Mouse (Mus musculus): ENCODE results near the gene Capn12. TPM values are rescaled to one million over a fixed set of nuclear protein-coding genes. Genes with fewer than 3 reads are reported as not detected.

The Capn12 gene
- polyA plus RNA-seq, 1 experiment from 2014 or later = 0.42 TPM

DNA sequence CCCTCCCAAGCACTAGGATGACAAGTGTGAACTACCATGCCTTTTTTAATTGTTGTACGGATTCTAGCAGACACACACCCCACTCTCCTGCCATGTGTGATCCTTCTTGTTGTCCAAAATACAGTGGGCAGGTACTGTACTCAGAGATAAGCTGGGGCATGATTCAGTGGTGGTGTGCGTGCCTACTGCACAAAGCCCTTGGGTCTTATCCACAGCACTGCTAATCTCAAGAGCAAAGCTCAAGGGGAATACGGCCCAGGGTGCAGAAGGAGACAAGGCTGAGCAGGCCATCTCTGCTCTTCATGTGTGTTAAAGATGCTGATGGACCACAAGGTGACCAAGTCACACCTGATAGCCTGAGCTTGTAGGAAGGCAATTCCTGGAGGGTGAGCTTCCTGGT lies 40.0 kb downstream of the Capn12 start:
- H3K27me3 ChIP-seq (ENCODE audit: control insufficient read depth, insufficient read depth, low read length) = no peaks in the 10 kb centered on the region
- no peak for DNase-seq (ENCODE audit: low spot score, missing footprints)
- no peak for ATAC-seq (ENCODE audit: low FRiP score)
- no peak overlapping the region for H3K4me3 ChIP-seq (ENCODE audit: low read depth, low read length)
- H3K9me3 ChIP-seq (ENCODE audit: control insufficient read depth, low read length) = no peaks in the 10 kb centered on the region
- 88% methylated on average over 3 of the region's 3 CpGs for WGBS
- peaks cover 18% of the 10 kb centered on the region for H3K4me1 ChIP-seq (ENCODE audit: control insufficient read depth, insufficient read depth, low read length)
- peaks cover 9% of the 10 kb centered on the region for H3K36me3 ChIP-seq (ENCODE audit: control insufficient read depth, insufficient read depth, low read length)
- H3K9ac ChIP-seq (ENCODE audit: low read length) = no peak overlapping the region
- H3K4me2 ChIP-seq = no peak overlapping the region
- no peak overlapping the region for H3K27ac ChIP-seq (ENCODE audit: low read depth, low read length)

DNA sequence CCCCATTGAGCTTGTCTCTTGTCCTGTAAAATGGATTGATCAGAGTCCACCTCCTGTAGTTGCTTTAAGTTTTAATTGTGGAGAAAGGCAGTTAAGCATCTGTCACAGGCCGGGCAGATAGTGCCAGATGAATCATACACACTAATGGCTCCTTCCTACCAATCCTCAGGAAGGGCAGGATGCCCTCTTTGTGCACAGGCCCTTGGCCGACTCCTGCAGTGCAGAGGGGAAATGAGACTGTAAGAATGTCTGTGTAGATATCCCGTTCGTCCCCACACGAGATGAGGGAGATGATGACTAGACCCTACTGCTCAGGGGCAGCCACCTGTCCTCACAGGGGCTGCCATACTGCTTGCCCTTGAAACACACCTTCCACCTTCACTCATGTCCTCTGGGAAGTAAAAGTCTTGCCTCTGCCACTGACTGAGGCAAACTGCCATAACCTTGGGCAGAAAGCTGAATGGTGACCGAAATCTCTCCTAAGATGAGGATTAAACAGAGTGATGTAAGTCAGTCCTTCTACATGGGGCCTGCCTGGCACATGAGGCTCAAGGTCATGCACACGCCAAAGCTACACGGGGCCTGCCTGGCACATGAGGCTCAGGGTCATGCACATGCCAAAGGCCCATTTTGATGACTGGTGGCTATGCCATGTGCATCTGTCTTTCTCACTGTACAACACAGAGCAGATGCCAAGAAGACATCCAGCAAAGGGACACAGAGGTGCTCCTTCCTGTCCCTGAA lies 40.7 kb downstream of the Capn12 start:
- no peak for DNase-seq (ENCODE audit: low spot score, missing footprints)
- 92% methylated on average over 8 of the region's 8 CpGs for WGBS
- no peak overlapping the region for H3K9ac ChIP-seq (ENCODE audit: low read length)
- H3K27ac ChIP-seq (ENCODE audit: low read depth, low read length) = no peak overlapping the region
- H3K4me3 ChIP-seq (ENCODE audit: low read depth, low read length) = no peak overlapping the region
- ATAC-seq (ENCODE audit: low FRiP score) = no peak
- no peak overlapping the region for H3K4me2 ChIP-seq
- H3K36me3 ChIP-seq (ENCODE audit: control insufficient read depth, insufficient read depth, low read length) = peaks cover 9% of the 10 kb centered on the region
- no peaks in the 10 kb centered on the region for H3K9me3 ChIP-seq (ENCODE audit: control insufficient read depth, low read length)
- no peaks in the 10 kb centered on the region for H3K27me3 ChIP-seq (ENCODE audit: control insufficient read depth, insufficient read depth, low read length)
- H3K4me1 ChIP-seq (ENCODE audit: control insufficient read depth, insufficient read depth, low read length) = peaks cover 18% of the 10 kb centered on the region

DNA sequence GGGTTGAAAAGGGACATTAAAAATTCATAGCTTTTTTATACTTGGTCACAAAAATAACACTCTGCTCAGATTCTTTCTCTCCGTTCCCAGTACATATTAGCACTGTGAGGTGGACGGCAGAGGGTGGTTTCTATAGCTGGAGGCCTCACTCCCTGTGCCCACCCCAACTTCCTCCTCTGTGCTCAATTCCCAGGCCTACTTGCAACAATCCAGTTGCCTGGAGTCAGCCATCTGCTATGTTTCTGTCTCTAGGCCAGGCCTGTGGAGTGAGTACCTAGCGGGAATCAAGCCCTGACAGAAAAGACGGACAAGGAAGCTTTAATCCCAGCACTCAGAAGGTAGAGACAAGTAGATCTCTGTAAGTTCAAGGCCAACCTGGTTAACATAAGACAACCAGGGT lies 41.4 kb downstream of the Capn12 start:
- WGBS = 85% methylated on average over 4 of the region's 4 CpGs
- DNase-seq (ENCODE audit: low spot score, missing footprints) (no peak), ATAC-seq (ENCODE audit: low FRiP score) (no peak)
- H3K36me3 ChIP-seq (ENCODE audit: control insufficient read depth, insufficient read depth, low read length) = peaks cover 6% of the 10 kb centered on the region
- no peak overlapping the region for H3K4me3 ChIP-seq (ENCODE audit: low read depth, low read length)
- H3K27me3 ChIP-seq (ENCODE audit: control insufficient read depth, insufficient read depth, low read length) = no peaks in the 10 kb centered on the region
- H3K4me2 ChIP-seq = no peak overlapping the region
- no peaks in the 10 kb centered on the region for H3K9me3 ChIP-seq (ENCODE audit: control insufficient read depth, low read length)
- H3K4me1 ChIP-seq (ENCODE audit: control insufficient read depth, insufficient read depth, low read length) = peaks cover 18% of the 10 kb centered on the region
- no peak overlapping the region for H3K9ac ChIP-seq (ENCODE audit: low read length)
- H3K27ac ChIP-seq (ENCODE audit: low read depth, low read length) = no peak overlapping the region

DNA sequence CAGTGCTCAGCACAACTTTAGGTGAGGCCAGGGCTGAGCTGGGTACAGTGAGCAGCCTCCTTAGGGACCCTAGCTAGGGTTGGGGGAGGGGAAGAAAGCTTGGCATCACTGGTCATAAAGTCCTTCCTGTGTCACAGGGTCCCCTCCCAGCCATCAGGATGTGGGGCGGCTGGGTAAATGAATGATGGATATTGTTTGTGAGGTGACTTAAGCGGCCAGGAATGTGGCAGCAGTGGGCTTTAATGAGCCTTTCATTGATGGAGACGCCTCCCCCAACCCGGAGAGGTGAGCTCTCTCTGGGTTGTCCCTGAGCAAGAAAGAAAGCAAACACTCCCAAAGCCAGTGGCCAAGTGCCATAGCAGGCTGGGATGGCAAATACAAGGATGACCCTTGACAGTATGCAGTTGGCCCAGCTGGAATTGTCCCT lies 42.7 kb downstream of the Capn12 start:
- Histone ChIP-seq H3K9ac (ENCODE audit: low read length) (no peak overlapping the region), H3K36me3 (ENCODE audit: control insufficient read depth, insufficient read depth, low read length) (no peaks in the 10 kb centered on the region; the same call in 1 of the 2 replicates), H3K4me1 (ENCODE audit: control insufficient read depth, insufficient read depth, low read length) (peaks cover 18% of the 10 kb centered on the region), H3K4me3 (ENCODE audit: low read depth, low read length) (no peak overlapping the region), H3K4me2 (no peak overlapping the region), H3K9me3 (ENCODE audit: control insufficient read depth, low read length) (no peaks in the 10 kb centered on the region), H3K27ac (ENCODE audit: low read depth, low read length) (peak overlapping the region; percentile 45; the same call in 1 of the 2 replicates), H3K27me3 (ENCODE audit: control insufficient read depth, insufficient read depth, low read length) (no peaks in the 10 kb centered on the region)
- 40% methylated on average over 4 of the region's 4 CpGs for WGBS
- 0 out of 2 replicates have a peak, but pooled peaks have one; percentile 58 for ATAC-seq (ENCODE audit: low FRiP score)
- DNase-seq (ENCODE audit: low spot score, missing footprints) = no peak

DNA sequence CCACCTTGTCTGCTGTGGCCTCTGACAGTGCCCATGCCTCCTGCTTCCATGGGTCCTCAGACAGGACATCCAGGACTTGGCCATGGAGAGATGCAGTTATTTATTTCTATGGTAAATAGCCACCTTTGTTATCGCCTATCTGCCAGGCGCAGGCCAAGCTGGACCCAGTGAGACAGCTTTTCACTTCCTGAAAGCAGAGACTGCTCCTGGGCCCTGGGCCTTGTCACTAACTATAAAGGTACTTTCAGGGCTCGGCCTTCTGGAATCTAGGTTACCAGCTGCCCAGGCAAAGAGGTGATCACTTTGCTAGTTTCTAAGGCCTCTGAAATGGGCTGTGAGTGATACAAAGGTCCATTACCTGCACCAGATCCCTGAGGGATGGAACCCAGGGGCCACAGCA lies 43.6 kb downstream of the Capn12 start:
- no peak for ATAC-seq (ENCODE audit: low FRiP score)
- no peak overlapping the region for H3K27ac ChIP-seq (ENCODE audit: low read depth, low read length)
- H3K9me3 ChIP-seq (ENCODE audit: control insufficient read depth, low read length) = no peaks in the 10 kb centered on the region
- peaks cover 16% of the 10 kb centered on the region for H3K4me1 ChIP-seq (ENCODE audit: control insufficient read depth, insufficient read depth, low read length)
- H3K36me3 ChIP-seq (ENCODE audit: control insufficient read depth, insufficient read depth, low read length) = no peaks in the 10 kb centered on the region
- no peaks in the 10 kb centered on the region for H3K27me3 ChIP-seq (ENCODE audit: control insufficient read depth, insufficient read depth, low read length)
- no peak overlapping the region for H3K4me3 ChIP-seq (ENCODE audit: low read depth, low read length)
- DNase-seq (ENCODE audit: low spot score, missing footprints) = no peak
- WGBS = 92% methylated on average over 3 of the region's 3 CpGs
- H3K4me2 ChIP-seq = no peak overlapping the region
- H3K9ac ChIP-seq (ENCODE audit: low read length) = no peak overlapping the region

DNA sequence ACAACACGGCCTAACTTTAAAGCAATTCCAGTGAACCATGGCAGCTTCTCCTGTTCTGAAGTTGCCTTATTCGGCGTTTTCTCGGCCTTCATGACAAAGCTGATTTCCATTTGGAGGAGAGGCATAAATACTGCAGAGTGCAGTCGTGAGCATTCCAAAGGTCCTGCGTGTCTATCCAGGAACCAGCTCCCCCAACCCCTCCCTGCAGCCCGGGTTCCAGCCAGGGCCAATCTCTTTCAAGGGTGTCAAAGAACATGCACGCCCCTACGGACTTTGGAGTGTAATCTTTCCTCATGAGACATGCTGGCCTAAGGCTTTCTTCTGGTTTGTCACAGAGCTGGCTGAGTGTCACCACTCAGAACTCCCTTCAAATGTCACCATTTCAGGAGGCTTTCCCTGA lies 44.1 kb downstream of the Capn12 start:
- H3K4me1 ChIP-seq (ENCODE audit: control insufficient read depth, insufficient read depth, low read length) = peaks cover 16% of the 10 kb centered on the region
- H3K4me2 ChIP-seq = no peak overlapping the region
- no peaks in the 10 kb centered on the region for H3K27me3 ChIP-seq (ENCODE audit: control insufficient read depth, insufficient read depth, low read length)
- no peak for DNase-seq (ENCODE audit: low spot score, missing footprints)
- WGBS = 73% methylated on average over 9 of the region's 9 CpGs
- no peaks in the 10 kb centered on the region for H3K9me3 ChIP-seq (ENCODE audit: control insufficient read depth, low read length)
- no peak for ATAC-seq (ENCODE audit: low FRiP score)
- no peaks in the 10 kb centered on the region for H3K36me3 ChIP-seq (ENCODE audit: control insufficient read depth, insufficient read depth, low read length)
- H3K4me3 ChIP-seq (ENCODE audit: low read depth, low read length) = no peak overlapping the region
- H3K27ac ChIP-seq (ENCODE audit: low read depth, low read length) = no peak overlapping the region
- H3K9ac ChIP-seq (ENCODE audit: low read length) = no peak overlapping the region

DNA sequence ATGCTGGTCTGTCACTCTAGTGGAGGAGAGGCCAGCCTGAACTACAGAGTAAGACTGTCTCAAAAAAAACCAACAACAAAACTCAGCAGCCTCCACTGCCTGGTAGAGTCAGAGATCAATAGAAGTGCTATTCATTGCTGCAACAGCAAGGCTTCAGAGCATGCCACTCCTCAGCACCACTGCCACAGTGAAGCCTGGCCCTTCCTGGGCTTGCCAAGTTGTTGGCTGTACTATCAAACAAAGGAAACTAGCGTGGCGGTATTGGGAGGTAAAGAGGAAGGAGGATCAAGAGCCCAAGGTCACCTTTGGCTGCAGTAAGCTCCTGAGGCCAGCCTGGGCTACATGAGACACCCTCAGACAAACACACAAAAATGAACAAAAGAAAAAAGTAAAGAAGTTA lies 45.0 kb downstream of the Capn12 start:
- DNase-seq (ENCODE audit: low spot score, missing footprints) (no peak), ATAC-seq (ENCODE audit: low FRiP score) (no peak)
- Histone ChIP-seq H3K27ac (ENCODE audit: low read depth, low read length) (no peak overlapping the region), H3K4me2 (no peak overlapping the region), H3K4me1 (ENCODE audit: control insufficient read depth, insufficient read depth, low read length) (peaks cover 16% of the 10 kb centered on the region), H3K9ac (ENCODE audit: low read length) (no peak overlapping the region), H3K36me3 (ENCODE audit: control insufficient read depth, insufficient read depth, low read length) (no peaks in the 10 kb centered on the region), H3K27me3 (ENCODE audit: control insufficient read depth, insufficient read depth, low read length) (no peaks in the 10 kb centered on the region), H3K4me3 (ENCODE audit: low read depth, low read length) (no peak overlapping the region), H3K9me3 (ENCODE audit: control insufficient read depth, low read length) (no peaks in the 10 kb centered on the region)
- WGBS = 71% methylated on average over 2 of the region's 2 CpGs

DNA sequence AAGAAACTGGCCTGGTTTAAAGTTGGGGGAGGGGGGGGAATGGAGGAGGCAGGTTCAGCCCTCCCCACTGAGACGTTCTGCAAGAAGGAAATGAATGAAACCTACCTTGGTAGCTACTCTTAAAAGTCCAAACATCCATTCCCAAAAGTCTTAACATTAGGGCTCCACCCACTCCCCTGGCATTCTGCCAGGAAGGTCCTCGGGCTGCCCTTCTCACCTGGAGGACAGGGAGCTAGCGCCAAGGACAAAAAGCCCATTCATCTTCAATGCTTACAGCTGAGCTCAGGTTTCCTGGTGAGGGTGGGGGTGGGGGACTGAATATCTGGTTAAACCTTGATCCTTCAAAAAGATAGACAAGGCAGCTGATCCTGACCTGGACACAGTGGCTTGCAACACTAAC lies 48.2 kb downstream of the Capn12 start:
- DNase-seq (ENCODE audit: low spot score, missing footprints) = no peak
- H3K36me3 ChIP-seq (ENCODE audit: control insufficient read depth, insufficient read depth, low read length) = no peaks in the 10 kb centered on the region
- no peak overlapping the region for H3K4me2 ChIP-seq
- H3K27me3 ChIP-seq (ENCODE audit: control insufficient read depth, insufficient read depth, low read length) = no peaks in the 10 kb centered on the region
- peaks cover 5% of the 10 kb centered on the region for H3K4me1 ChIP-seq (ENCODE audit: control insufficient read depth, insufficient read depth, low read length)
- H3K27ac ChIP-seq (ENCODE audit: low read depth, low read length) = no peak overlapping the region
- no peak overlapping the region for H3K9ac ChIP-seq (ENCODE audit: low read length)
- 72% methylated on average over 3 of the region's 3 CpGs for WGBS
- ATAC-seq (ENCODE audit: low FRiP score) = no peak
- no peaks in the 10 kb centered on the region for H3K9me3 ChIP-seq (ENCODE audit: control insufficient read depth, low read length)
- H3K4me3 ChIP-seq (ENCODE audit: low read depth, low read length) = no peak overlapping the region

DNA sequence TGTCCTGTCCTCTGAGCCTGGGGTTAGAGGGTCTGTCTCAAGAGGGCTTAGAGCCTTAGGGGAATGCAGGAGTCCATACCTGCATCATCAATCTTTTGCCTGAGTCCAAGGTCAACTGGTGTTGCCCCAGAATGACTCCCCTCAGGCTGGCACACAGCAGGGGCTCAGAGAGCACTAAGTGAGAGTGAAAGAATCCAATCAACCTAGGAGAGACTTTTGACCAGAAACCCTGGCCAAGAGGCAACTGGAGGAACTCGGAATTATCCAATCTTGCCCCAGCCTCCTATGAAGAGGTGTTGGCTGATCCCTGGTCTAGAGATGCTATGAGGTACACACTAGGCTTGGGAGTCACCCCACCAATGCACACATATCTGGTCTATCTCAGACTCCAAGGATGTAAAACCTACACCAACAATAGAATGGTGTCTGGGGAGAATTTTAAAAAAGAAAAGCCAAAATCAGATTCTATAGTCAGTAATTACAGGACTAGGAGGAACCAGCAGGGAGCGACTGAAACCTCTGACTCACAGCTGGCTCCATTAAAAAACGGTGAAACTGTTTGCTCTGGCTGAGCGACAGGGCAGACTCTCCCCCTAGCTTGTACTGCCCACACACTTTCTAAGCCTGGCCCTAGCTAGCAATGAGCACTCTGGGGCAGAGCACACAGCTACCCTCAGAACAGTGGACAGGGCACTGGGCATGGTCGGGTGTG lies 49.3 kb downstream of the Capn12 start:
- Histone ChIP-seq H3K4me1 (ENCODE audit: control insufficient read depth, insufficient read depth, low read length) (no peaks in the 10 kb centered on the region), H3K27me3 (ENCODE audit: control insufficient read depth, insufficient read depth, low read length) (no peaks in the 10 kb centered on the region), H3K4me2 (no peak overlapping the region), H3K27ac (ENCODE audit: low read depth, low read length) (no peak overlapping the region), H3K9me3 (ENCODE audit: control insufficient read depth, low read length) (no peaks in the 10 kb centered on the region), H3K36me3 (ENCODE audit: control insufficient read depth, insufficient read depth, low read length) (no peaks in the 10 kb centered on the region), H3K9ac (ENCODE audit: low read length) (no peak overlapping the region), H3K4me3 (ENCODE audit: low read depth, low read length) (no peak overlapping the region)
- 72% methylated on average over 5 of the region's 5 CpGs for WGBS
- ATAC-seq (ENCODE audit: low FRiP score) = no peak
- no peak for DNase-seq (ENCODE audit: low spot score, missing footprints)

Data from midbrain, embryonic 11.5 days (tissue).